Mouse (Mus musculus) heart, embryonic 14.5 days (tissue): ENCODE results near the gene Unc93a. TPM values are rescaled to one million over a fixed set of nuclear protein-coding genes. Genes with fewer than 3 reads are reported as not detected.
"Not testable (repeated sequence)": the region's sequence is repeated elsewhere in the genome, so short reads cannot be mapped to it uniquely, and the experiment has no call there.

Experiments used
- ATAC-seq: fragments of 200-750 bp; cut with Nextera tagmentation; 2 replicates; pipeline ENCODE4 v1.8.0; 2017; ENCODE audit warnings: low read depth, moderate TSS enrichment; ENCODE audit not compliant: insufficient number of reproducible peaks, insufficient read depth, low FRiP score
- H3K27ac ChIP-seq, 2 experiments: fragments of 200-500 bp in 1 of 2; fragments of 300-500 bp in 1 of 2; sonication (generic) in 1 of 2; replicated peaks in 1 of 2; 2 replicates each; pipeline ENCODE4 v1.5.1; 2012 to 2014; ENCODE audit warnings: low read depth in 2 of 2, low read length in 2 of 2, control low read depth in 1 of 2, mild to moderate bottlenecking in 1 of 2, mixed read lengths in 1 of 2; ENCODE audit not compliant: control insufficient read depth in 1 of 2, insufficient read depth in 1 of 2
- H3K27me3 ChIP-seq: fragments of 300-500 bp; sonication (generic); 2 replicates; pipeline ENCODE4 v1.6.1; 2014; ENCODE audit warnings: mild to moderate bottlenecking, low read length, control low read depth; ENCODE audit not compliant: control insufficient read depth, insufficient read depth
- H3K36me3 ChIP-seq: fragments of 300-500 bp; sonication (generic); 2 replicates; pipeline ENCODE4 v1.6.1; 2014; ENCODE audit warnings: mild to moderate bottlenecking, control low read depth, low read length, mixed read lengths; ENCODE audit not compliant: control insufficient read depth, insufficient read depth
- H3K4me1 ChIP-seq, 2 experiments: fragments of 200-500 bp in 1 of 2; fragments of 300-500 bp in 1 of 2; sonication (generic) in 1 of 2; 2 replicates each; pipeline ENCODE4 v1.6.1; 2012 to 2014; ENCODE audit warnings: low read length in 2 of 2, control low read depth in 1 of 2, mixed read lengths in 1 of 2; ENCODE audit not compliant: control insufficient read depth in 2 of 2, insufficient read depth in 2 of 2
- H3K4me2 ChIP-seq: fragments of 300-500 bp; sonication (generic); 2 replicates; pipeline ENCODE4 v1.6.1; 2014; ENCODE audit warnings: mild to moderate bottlenecking, low read length
- H3K4me3 ChIP-seq, 2 experiments: fragments of 200-500 bp in 1 of 2; fragments of 300-500 bp in 1 of 2; sonication (generic) in 1 of 2; 2 replicates each; pipeline ENCODE4 v1.5.1; 2012 to 2014; ENCODE audit warnings: low read length in 2 of 2, mild to moderate bottlenecking in 2 of 2, control low read depth in 1 of 2, low read depth in 1 of 2, moderate library complexity in 1 of 2; ENCODE audit not compliant: control insufficient read depth in 1 of 2, insufficient read depth in 1 of 2
- H3K9ac ChIP-seq: fragments of 300-500 bp; sonication (generic); 2 replicates; pipeline ENCODE4 v1.6.1; 2014; ENCODE audit warnings: mild to moderate bottlenecking, low read length
- H3K9me3 ChIP-seq: fragments of 300-500 bp; sonication (generic); 2 replicates; pipeline ENCODE4 v1.6.1; 2016; ENCODE audit warnings: low read length, control low read depth; ENCODE audit not compliant: control insufficient read depth
- WGBS: fragments of 180-500 bp; shearing (Covaris S2); extraction: QIAGEN DNeasy Blood & Tissue Kit; methylation state at CpG from one replicate; pipeline ENCODE4 v1.1.7; 2014; 5-methylcytosine and 5-hydroxymethylcytosine counted together
- polyA plus RNA-seq: library from polyadenylated mRNA; unstranded; fragments of >200 nt; fragmentation: Nextera tagmentation; extraction: Ambion mirVana; gene quantifications from 2 replicates; pipeline ENCODE4 v1.2.1, GENCODE M21; 2014

Gene Unc93a
- polyA plus RNA-seq, 1 experiment from 2014 or later = not detected

GRCm38 (mm10) chr17:13067864-13068385, 63.7 kb downstream of the Unc93a start:
- not testable (repeated sequence) for H3K9ac ChIP-seq, H3K27ac ChIP-seq, H3K36me3 ChIP-seq, H3K4me1 ChIP-seq, H3K4me2 ChIP-seq, ATAC-seq, H3K9me3 ChIP-seq, H3K4me3 ChIP-seq, H3K27me3 ChIP-seq
- WGBS = 100% methylated on average over 1 of the region's 4 CpGs

- not testable (repeated sequence) for ATAC-seq, H3K4me3 ChIP-seq, H3K27me3 ChIP-seq, H3K27ac ChIP-seq, H3K9ac ChIP-seq, H3K4me2 ChIP-seq, H3K4me1 ChIP-seq, H3K36me3 ChIP-seq, H3K9me3 ChIP-seq
- 21% methylated on average over 4 of the region's 7 CpGs for WGBS
Observed at GRCm38 (mm10) chr17:13062882-13063281, 68.7 kb downstream of the Unc93a start.

GRCm38 (mm10) chr17:13060804-13061203, 70.8 kb downstream of the Unc93a start, which contains the start of gene Tcp10b:
TSS of gene Tcp10b (plus strand) at chr17:13061104.
- H3K4me1 ChIP-seq, ATAC-seq, H3K27me3 ChIP-seq, H3K4me2 ChIP-seq, H3K9ac ChIP-seq, H3K36me3 ChIP-seq, H3K4me3 ChIP-seq, H3K9me3 ChIP-seq, H3K27ac ChIP-seq: not testable (repeated sequence)
- WGBS = 81% methylated on average over 3 of the region's 4 CpGs

Other genes starting within 250 kb of the Unc93a start
- gene Pnldc1, start 221.6 kb downstream of the Unc93a start, polyA plus RNA-seq = 1.5 and 1.6 TPM in 2 replicates
- gene Tcp1, start 216.1 kb downstream of the Unc93a start, polyA plus RNA-seq = 345 and 353 TPM in 2 replicates
- 197 and 200 TPM in 2 replicates for gene Mrpl18, start 215.5 kb downstream of the Unc93a start, polyA plus RNA-seq
- gene Acat3, start 191.2 kb downstream of the Unc93a start, polyA plus RNA-seq = 0.24 and 0.28 TPM in 2 replicates
- gene Acat2, start 171.1 kb downstream of the Unc93a start, polyA plus RNA-seq = 22.8 and 25.6 TPM in 2 replicates
- gene Wtap, start 137.6 kb downstream of the Unc93a start, polyA plus RNA-seq = 83.1 and 85.7 TPM in 2 replicates
- gene Sod2, start 125.0 kb downstream of the Unc93a start, polyA plus RNA-seq = 520 and 533 TPM in 2 replicates
- gene Gpr31b, start 79.5 kb downstream of the Unc93a start, polyA plus RNA-seq = 0.30 TPM in 1 of 2 replicates, not detected in the other
- 0.15 TPM in 1 of 2 replicates, not detected in the other for gene Tcp10b, start 70.7 kb downstream of the Unc93a start, polyA plus RNA-seq
- gene Smok2a, start 89.4 kb upstream of the Unc93a start, polyA plus RNA-seq = not detected in 2 replicates
- gene Smok2b, start 98.4 kb upstream of the Unc93a start, polyA plus RNA-seq = not detected in 2 replicates
- gene Tcp10c, start 222.8 kb upstream of the Unc93a start, polyA plus RNA-seq = not detected in 2 replicates